Mouse (Mus musculus) gastrocnemius, adult 8-10 months (tissue): Measurements from ENCODE around the gene Lin7a. TPM values are rescaled to one million over a fixed set of nuclear protein-coding genes. Genes with fewer than 3 reads are reported as not detected.

Source experiments
- DNase-seq, 2 experiments: peaks; one replicate each; pipeline ENCODE4 v3.0.0; 2022; ENCODE audit warnings: low spot score in 2 of 2
- total RNA-seq, 4 experiments: library from RNA; stranded (reverse); gene quantifications; 2 replicates each; pipeline ENCODE4 v1.2.4; 2022

Lin7a gene
- 1 to 10 TPM in 1 of 4 experiments, under 1 TPM in 3; 0.70 to 1.7 (median 0.86) TPM for total RNA-seq

- no peak for DNase-seq
Observed at GRCm38 (mm10) chr10:107271321-107272130, at the start of gene Lin7a. Gene Lin7a (plus strand): TSS chr10:107271686.

DNA sequence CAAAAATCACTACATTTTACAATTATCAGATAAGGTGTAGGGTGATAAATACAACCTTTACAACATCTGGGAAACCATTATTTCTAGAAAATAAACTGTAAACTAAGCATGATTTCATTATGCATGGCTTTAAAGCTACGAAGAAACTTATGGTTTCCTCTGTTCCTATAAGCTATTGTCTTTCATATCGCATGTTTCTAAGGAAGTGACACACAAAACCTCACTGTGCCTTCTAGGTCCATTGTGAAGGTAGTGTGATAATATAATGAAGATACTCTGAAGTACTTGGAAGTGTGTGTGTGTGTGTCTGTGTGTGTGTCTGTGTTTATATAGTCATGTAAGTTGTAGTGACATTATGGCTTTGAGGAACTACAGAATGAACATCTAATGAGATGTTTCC, 49.8 kb upstream of the Lin7a start:
- no peak for DNase-seq

- no peak for DNase-seq
Observed at GRCm38 (mm10) chr10:107222406-107223185, 48.9 kb upstream of the Lin7a start.

- DNase-seq: no peak
Observed at GRCm38 (mm10) chr10:107223186-107223440, 48.4 kb upstream of the Lin7a start.

- no peak for DNase-seq
Observed at GRCm38 (mm10) chr10:107223821-107224220, 47.7 kb upstream of the Lin7a start.

DNA sequence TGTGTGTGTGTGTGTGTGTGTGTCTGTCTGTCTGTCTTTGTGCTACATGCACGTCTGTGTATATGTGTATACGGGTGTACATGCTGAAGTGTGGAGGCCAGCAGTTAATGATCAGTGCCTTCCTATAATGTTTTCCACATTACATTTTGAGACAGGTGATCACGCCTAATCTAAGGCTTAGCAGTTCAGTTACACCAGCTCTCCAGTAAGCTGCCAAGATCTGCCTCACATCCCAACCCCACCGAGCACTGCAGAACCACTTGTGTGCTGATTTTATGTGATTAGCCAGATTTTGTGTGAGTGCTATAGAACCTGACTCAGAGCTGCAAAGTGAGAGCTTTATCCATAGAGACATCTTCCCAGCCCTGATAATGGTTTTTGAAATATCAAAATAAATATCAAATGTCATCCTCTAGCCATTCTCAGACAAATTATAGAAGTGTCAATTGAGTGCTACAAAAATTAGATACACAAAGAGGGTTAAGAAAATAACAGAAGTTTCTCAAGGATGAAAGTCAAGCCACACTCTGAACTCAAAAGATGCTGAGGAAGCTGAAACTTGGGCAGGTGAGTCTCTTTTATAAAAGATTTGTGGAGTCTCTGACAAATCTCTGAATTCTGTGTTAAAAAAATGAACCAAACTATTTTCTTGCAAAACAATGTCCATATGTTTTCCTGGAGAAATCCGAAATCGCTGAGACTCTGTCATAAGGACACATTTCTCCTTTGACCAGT, 46.7 kb upstream of the Lin7a start:
- no peak for DNase-seq

DNA sequence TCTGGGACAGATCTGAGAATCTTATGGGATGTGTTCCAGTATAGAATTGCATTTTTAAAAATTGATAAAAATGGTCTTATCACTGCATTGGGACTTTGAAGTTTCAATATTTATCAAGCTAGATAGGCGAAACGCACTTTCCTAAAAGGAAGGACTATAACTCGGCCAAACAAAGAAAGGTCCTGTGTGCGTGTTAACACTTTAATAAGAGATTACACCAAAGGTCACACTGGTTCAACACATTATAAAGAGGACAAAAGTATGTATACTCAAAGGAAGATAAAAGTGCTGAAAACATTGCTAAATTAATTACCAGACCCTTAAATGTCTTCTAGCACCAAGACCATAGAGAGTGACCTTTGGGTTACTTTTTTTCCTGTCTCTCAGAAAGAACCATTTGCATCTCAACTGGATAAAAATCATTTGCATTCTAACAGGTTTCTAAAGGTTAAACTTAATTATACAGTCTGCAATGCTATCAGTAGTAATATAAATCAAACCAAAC, 46.1 kb upstream of the Lin7a start:
- DNase-seq: no peak

DNA sequence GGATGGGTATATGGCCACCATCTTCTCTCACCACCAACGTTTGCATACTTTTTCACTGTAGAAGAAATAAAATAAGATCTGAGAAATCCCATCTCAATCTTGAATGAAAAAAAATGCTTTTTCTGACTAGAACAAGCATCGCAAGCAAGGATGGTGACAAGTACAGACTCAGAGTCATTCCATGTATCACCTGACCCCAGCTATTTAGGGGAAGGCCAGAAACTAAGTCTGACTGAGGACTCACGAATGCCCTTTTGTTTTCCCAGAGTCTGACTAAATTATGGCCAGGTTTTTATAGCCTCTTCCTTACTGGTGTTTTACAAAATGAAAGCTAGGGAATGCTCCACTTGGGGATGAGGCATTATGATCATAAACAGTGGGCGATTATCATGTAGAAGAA, 45.6 kb upstream of the Lin7a start:
- DNase-seq: no peak

- DNase-seq: no peak
Observed at GRCm38 (mm10) chr10:107227901-107228300, 43.6 kb upstream of the Lin7a start.

- no peak for DNase-seq
Observed at GRCm38 (mm10) chr10:107228776-107229175, 42.7 kb upstream of the Lin7a start.

DNA sequence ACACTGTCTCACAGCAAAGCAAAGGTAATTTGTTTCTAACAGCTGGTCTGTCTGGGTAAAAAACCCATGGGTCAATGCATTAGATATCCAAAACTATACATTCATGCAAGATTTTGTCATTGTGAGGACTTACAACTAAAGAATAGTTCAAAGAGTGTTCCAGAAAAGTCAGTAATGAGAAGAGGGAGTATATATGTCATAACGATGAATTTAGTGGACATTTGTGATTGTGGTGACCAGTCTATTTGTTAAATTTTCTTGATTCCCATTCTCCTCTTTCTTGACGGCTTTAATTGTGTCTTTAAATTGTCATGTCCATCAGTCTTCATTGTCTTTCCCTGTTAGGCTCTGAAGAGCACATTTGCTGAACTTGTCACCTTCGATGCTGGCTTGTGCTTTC, 42.1 kb upstream of the Lin7a start:
- no peak for DNase-seq

DNA sequence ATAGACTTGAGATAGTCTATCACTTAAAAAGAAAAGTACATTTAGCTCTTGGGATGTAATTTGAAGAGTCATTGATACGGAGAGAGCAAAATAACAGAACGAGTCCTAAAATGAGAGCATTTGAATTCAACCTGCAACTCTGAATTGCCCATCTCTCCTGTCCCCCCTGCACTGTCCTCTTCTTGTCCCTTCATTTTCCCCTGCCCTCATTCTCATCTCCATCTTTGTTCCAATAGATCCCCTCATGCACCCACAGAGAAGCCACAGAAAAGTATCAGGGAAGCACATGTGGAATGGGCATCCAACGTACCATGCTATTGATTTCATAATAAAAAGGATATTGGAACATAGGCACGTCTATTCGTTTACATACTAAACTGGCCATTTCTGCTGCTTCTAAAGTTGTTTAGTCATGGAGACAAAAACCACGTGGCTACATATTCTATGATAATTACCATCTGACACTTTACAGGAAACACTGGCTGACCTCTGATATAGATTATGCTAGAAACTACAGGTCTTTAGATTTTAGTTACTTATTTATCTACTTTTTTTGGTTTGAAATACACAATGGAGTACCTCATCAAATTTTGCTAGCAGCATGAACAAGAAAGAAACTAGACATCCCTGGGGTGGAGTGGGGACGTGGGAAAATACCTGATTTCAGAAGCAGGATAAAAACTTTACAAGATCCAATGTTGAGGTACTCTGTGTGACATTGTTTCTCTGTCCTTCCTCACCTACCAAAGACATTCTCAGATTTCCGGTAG, 41.2 kb upstream of the Lin7a start:
- no peak for DNase-seq

DNA sequence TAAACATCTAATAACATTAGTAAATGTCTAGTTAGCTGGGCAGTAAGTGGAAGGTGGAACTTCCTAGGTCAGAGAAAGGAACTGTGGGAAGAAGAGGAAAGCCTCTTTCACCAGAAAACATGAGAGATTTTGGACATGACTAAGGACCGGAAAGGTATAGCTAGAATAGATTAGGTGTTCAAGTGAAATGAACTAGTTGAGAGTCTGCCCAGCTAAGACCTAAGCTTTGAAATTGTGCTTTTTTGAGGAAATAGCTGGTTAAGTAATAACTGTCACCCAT, 40.7 kb upstream of the Lin7a start:
- no peak for DNase-seq

DNA sequence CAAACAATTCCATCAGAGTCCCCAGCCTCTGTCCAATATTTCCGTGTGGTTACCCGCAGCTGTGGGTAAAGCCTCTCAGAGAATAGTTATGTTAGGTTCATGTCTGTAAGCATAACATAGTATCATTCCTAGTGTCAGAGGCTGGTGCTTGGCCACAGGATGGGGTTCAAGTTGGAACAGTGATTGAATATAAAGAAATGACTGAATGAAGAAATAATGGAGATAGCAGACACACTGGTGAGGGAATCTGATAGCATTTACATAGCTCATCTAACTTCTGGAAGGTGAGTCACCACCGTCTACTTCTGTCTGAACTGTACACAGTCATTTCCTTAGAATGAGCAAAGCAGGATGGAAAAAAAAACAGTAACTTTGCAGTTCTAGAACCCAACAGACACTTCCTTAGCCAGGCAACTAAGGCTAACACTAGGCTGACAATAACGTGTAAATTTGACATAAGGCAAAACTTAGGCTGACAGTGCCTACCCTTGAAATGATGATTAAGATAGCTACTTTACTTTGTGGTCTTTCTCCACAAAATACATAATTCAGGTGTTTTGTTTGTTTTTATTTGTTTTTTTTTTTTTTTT, 40.0 kb upstream of the Lin7a start:
- DNase-seq: no peak

DNA sequence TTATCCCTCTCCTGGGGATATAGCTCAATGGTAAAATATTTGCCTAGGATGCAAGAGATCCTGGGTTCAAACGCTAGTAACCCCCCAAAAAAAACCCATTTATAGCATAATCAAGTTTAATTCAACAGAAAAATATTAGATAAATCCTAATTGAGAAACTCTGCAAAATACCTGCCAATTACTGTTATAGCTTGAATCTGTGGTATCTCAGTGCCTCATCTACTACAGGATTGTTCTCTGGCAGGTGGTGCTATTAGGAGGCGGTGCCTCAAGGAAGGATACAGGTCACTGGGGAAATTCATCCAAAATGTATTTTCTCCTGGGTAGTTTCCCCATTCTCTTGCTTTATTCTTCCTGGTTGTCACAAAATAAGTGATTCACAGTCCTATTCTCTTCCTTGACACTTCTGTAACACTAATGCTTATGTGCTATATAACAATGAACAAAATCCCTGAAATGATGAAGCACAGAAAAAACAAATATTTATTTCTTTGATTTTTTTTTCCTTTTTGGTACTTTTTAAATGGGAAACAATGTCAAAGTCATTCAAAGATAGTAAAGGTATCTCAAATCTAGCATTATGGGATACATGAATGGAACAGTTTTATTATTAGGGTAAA, 38.9 kb upstream of the Lin7a start:
- no peak for DNase-seq

GRCm38 (mm10) chr10:107233221-107233620, 38.3 kb upstream of the Lin7a start:
- DNase-seq: no peak

DNA sequence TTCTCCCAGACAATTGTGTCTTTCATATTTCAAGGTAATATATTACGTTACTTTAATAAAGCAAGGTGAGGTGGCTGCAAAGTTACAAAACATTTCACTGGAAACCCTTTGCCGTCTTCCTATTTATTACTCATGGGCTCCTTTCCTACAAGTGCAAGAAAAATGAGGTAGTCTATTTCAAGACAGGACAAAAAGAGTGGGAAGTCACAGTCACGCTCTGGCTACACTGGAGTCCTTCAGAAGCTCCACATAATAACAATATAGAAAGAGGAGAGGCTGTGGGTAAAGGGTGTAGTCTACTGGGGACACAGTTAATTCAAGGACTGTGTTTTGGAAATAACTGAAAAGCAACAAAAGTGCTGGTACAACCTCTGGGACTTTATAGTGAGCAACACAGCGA, 37.7 kb upstream of the Lin7a start:
- DNase-seq: no peak

DNA sequence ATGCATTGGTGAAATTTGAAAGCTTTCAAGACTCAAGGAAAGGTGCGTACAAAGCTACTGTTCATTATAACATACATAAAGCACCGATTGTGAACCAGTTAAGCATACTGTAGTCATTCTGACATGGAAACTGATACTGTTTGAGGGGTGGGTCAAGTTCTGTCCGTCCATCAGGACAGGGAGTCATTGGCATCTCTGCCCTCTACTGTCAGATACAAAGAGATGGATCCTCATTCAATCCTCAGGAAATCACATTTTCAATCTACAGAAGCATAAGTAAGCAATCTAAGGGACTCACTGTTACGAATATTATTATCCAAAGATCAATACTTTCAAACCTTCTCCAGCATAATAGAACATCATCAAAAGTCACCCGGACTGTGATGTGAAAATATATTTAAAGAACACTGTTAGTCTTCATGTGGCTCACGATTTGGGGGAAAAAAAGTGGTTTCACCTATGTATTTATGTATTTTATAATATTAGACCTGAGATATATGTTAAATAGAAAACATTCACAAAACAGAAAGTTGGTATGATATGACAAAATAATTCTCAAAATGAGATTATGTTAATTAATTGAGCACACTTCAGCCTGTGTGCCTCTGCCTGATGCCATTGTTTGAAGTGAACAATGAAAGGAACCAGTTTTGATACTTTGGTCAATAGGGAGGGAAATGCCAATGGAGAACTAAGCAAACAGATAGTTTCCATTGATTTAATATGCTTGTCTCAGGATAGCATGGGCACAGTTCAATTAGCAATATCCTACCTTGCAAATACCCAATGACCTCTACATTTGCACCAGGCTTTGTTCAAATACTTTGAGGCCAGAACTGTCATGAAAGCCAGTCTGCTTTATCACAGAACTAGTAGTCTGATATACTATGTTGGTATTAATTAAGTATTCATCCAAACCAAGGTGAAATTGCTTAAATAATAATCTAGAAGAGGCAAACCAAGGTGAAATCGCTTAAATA, 36.8 kb upstream of the Lin7a start:
- DNase-seq: no peak

GRCm38 (mm10) chr10:107235496-107235895, 36.0 kb upstream of the Lin7a start:
- DNase-seq: no peak

GRCm38 (mm10) chr10:107236211-107236610, 35.3 kb upstream of the Lin7a start:
- no peak for DNase-seq
